Mouse (Mus musculus) MEL (cell line): ENCODE data around the gene Frem3. TPM values are rescaled to one million over a fixed set of nuclear protein-coding genes. Genes with fewer than 3 reads are reported as not detected.

ENCODE experiments used
- DNase-seq: peaks from one replicate; pipeline ENCODE4 v3.0.0; 2011; ENCODE audit warnings: low read depth, low spot score
- H3K27ac ChIP-seq: 2 replicates; pipeline ENCODE4 v1.5.1; 2012; ENCODE audit warnings: low read depth, mild to moderate bottlenecking, control low read depth, low read length, moderate library complexity; ENCODE audit not compliant: control insufficient read depth
- H3K27me3 ChIP-seq, 2 experiments: fragments of 150-350 bp in 1 of 2; sonication (generic) in 1 of 2; 2 replicates each; pipeline ENCODE4 v1.6.1; 2012; ENCODE audit warnings: low read length in 2 of 2, mild to moderate bottlenecking in 2 of 2, improper control_type of control experiment in 1 of 2, moderate library complexity in 1 of 2; ENCODE audit not compliant: insufficient read depth in 2 of 2, control insufficient read depth in 1 of 2
- H3K36me3 ChIP-seq, 2 experiments: 2 replicates each; pipeline ENCODE4 v1.6.1; 2012 to 2014; ENCODE audit warnings: low read length in 2 of 2, improper control_type of control experiment in 1 of 2, inconsistent platforms in 1 of 2, mild to moderate bottlenecking in 1 of 2; ENCODE audit not compliant: insufficient read depth in 2 of 2, control insufficient read depth in 1 of 2
- H3K4me1 ChIP-seq, 2 experiments: fragments of 150-350 bp in 1 of 2; sonication (generic) in 1 of 2; 2 replicates each; pipeline ENCODE4 v1.6.1; 2012; ENCODE audit warnings: low read length in 2 of 2, improper control_type of control experiment in 1 of 2, mild to moderate bottlenecking in 1 of 2; ENCODE audit not compliant: insufficient read depth in 2 of 2, control insufficient read depth in 1 of 2
- H3K4me3 ChIP-seq, 2 experiments: fragments of 150-350 bp in 1 of 2; sonication (generic) in 1 of 2; 2 replicates each; pipeline ENCODE4 v1.5.1; 2012; ENCODE audit warnings: low read depth in 2 of 2, low read length in 2 of 2, mild to moderate bottlenecking in 2 of 2, moderate library complexity in 2 of 2, control low read depth in 1 of 2, improper control_type of control experiment in 1 of 2; ENCODE audit not compliant: control insufficient read depth in 1 of 2, insufficient read depth in 1 of 2
- H3K79me2 ChIP-seq: 2 replicates; pipeline ENCODE4 v1.6.1; 2012; ENCODE audit warnings: mild to moderate bottlenecking, low read length, moderate library complexity; ENCODE audit not compliant: control insufficient read depth, poor library complexity, insufficient read depth
- H3K9ac ChIP-seq: 2 replicates; pipeline ENCODE4 v1.6.1; 2012; ENCODE audit warnings: low read depth, mild to moderate bottlenecking, control low read depth, low read length, moderate library complexity; ENCODE audit not compliant: control insufficient read depth, poor library complexity, severe bottlenecking
- H3K9me3 ChIP-seq: fragments of 150-350 bp; sonication (generic); replicated peaks from 2 replicates; pipeline ENCODE4 v1.6.1; 2012; ENCODE audit warnings: mild to moderate bottlenecking, low read length, improper control_type of control experiment, moderate library complexity; ENCODE audit not compliant: insufficient read depth
- CHD2 ChIP-seq: IDR thresholded peaks from 2 replicates; pipeline ENCODE4 v1.6.1; 2011; ENCODE audit warnings: low read length, improper control_type of control experiment
- CTCF ChIP-seq, 3 experiments: IDR thresholded peaks in 2 of 3; conservative IDR thresholded peaks in 1 of 3; 2 replicates each; pipeline ENCODE4 v1.5.1; 2011 to 2012; ENCODE audit warnings: low read length in 3 of 3, low read depth in 2 of 3, mild to moderate bottlenecking in 2 of 3, improper control_type of control experiment in 1 of 3, inconsistent platforms in 1 of 3, mixed read lengths in 1 of 3, moderate library complexity in 1 of 3; ENCODE audit not compliant: control insufficient read depth in 1 of 3, insufficient read depth in 1 of 3, poor library complexity in 1 of 3, severe bottlenecking in 1 of 3
- E2F4 ChIP-seq: IDR thresholded peaks from 2 replicates; pipeline ENCODE4 v1.6.1; 2011; ENCODE audit warnings: low read depth, low read length, improper control_type of control experiment, borderline replicate concordance
- ELF1 ChIP-seq: IDR thresholded peaks from 2 replicates; pipeline ENCODE4 v1.6.1; 2014; ENCODE audit warnings: low read depth, mild to moderate bottlenecking, inconsistent platforms, low read length, improper control_type of control experiment, moderate library complexity
- GABPA ChIP-seq: IDR thresholded peaks from 2 replicates; pipeline ENCODE4 v1.6.1; 2012; ENCODE audit warnings: low read depth, mild to moderate bottlenecking, inconsistent platforms, low read length, improper control_type of control experiment, moderate library complexity
- HCFC1 ChIP-seq: IDR thresholded peaks from 2 replicates; pipeline ENCODE4 v1.6.1; 2012; ENCODE audit warnings: low read depth, mild to moderate bottlenecking, inconsistent platforms, low read length, improper control_type of control experiment, moderate library complexity
- JUND ChIP-seq: IDR thresholded peaks from 2 replicates; pipeline ENCODE4 v1.6.1; 2011; ENCODE audit warnings: low read depth, mild to moderate bottlenecking, improper control_type of control experiment, low read length
- KAT2A ChIP-seq: conservative IDR thresholded peaks from 2 replicates; pipeline ENCODE4 v1.6.1; 2012; ENCODE audit warnings: low read depth, low read length, improper control_type of control experiment, inconsistent platforms
- MAX ChIP-seq: IDR thresholded peaks from 2 replicates; pipeline ENCODE4 v1.6.1; 2011; ENCODE audit warnings: low read length, improper control_type of control experiment
- MAZ ChIP-seq: IDR thresholded peaks from 2 replicates; pipeline ENCODE4 v1.6.1; 2012; ENCODE audit warnings: low read depth, mild to moderate bottlenecking, inconsistent platforms, low read length, improper control_type of control experiment
- MYB ChIP-seq: IDR thresholded peaks from 2 replicates; pipeline ENCODE4 v1.6.1; 2011; ENCODE audit warnings: mild to moderate bottlenecking, low read depth, low read length, improper control_type of control experiment
- MYC ChIP-seq: IDR thresholded peaks from 2 replicates; pipeline ENCODE4 v1.6.1; 2011; ENCODE audit warnings: low read depth, mild to moderate bottlenecking, low read length, improper control_type of control experiment, moderate library complexity
- NELFE ChIP-seq: IDR thresholded peaks from 2 replicates; pipeline ENCODE4 v1.6.1; 2011; ENCODE audit warnings: low read depth, low read length, improper control_type of control experiment
- POLR2AphosphoS5 ChIP-seq: IDR thresholded peaks from 2 replicates; pipeline ENCODE4 v1.6.1; 2012; ENCODE audit warnings: low read depth, borderline replicate concordance, mild to moderate bottlenecking, inconsistent platforms, low read length, moderate library complexity, mixed read lengths
- RAD21 ChIP-seq: IDR thresholded peaks from 2 replicates; pipeline ENCODE4 v1.6.1; 2011; ENCODE audit warnings: mild to moderate bottlenecking, low read depth, low read length, improper control_type of control experiment
- SMC3 ChIP-seq: IDR thresholded peaks from 2 replicates; pipeline ENCODE4 v1.6.1; 2011; ENCODE audit warnings: low read depth, low read length, improper control_type of control experiment
- TAL1 ChIP-seq: IDR thresholded peaks from 2 replicates; pipeline ENCODE4 v1.6.1; 2012; ENCODE audit warnings: mild to moderate bottlenecking, inconsistent platforms, low read length, moderate library complexity, mixed read lengths
- TBP ChIP-seq: IDR thresholded peaks from 2 replicates; pipeline ENCODE4 v1.8.0; 2011; ENCODE audit warnings: low read depth, low read length, improper control_type of control experiment
- UBTF ChIP-seq: IDR thresholded peaks from 2 replicates; pipeline ENCODE4 v1.6.1; 2012; ENCODE audit warnings: low read depth, mild to moderate bottlenecking, inconsistent platforms, low read length, improper control_type of control experiment, moderate library complexity, borderline replicate concordance; ENCODE audit not compliant: insufficient read depth
- USF1 ChIP-seq: IDR thresholded peaks from 2 replicates; pipeline ENCODE4 v1.6.1; 2014; ENCODE audit warnings: low read depth, mild to moderate bottlenecking, inconsistent platforms, low read length, improper control_type of control experiment, moderate library complexity
- USF2 ChIP-seq, 2 experiments: IDR thresholded peaks; 2 replicates each; pipeline ENCODE4 v1.6.1; 2011 to 2012; ENCODE audit warnings: improper control_type of control experiment in 2 of 2, low read length in 2 of 2, borderline replicate concordance in 1 of 2, inconsistent platforms in 1 of 2, low read depth in 1 of 2, mild to moderate bottlenecking in 1 of 2; ENCODE audit not compliant: insufficient read depth in 1 of 2
- ZC3H11A ChIP-seq: IDR thresholded peaks from 2 replicates; pipeline ENCODE4 v1.6.1; 2012; ENCODE audit warnings: low read depth, mild to moderate bottlenecking, inconsistent platforms, low read length, improper control_type of control experiment
- ZKSCAN1 ChIP-seq: IDR thresholded peaks from 2 replicates; pipeline ENCODE4 v1.6.1; 2012; ENCODE audit warnings: low read depth, mild to moderate bottlenecking, inconsistent platforms, low read length, improper control_type of control experiment, moderate library complexity
- ZMIZ1 ChIP-seq: IDR thresholded peaks from 2 replicates; pipeline ENCODE4 v1.6.1; 2012; ENCODE audit warnings: low read depth, mild to moderate bottlenecking, inconsistent platforms, low read length, improper control_type of control experiment, moderate library complexity
- ZNF384 ChIP-seq: IDR thresholded peaks from 2 replicates; pipeline ENCODE4 v1.6.1; 2012; ENCODE audit warnings: low read depth, mild to moderate bottlenecking, inconsistent platforms, low read length, improper control_type of control experiment
- polyA plus RNA-seq, 2 experiments: library from polyadenylated mRNA; stranded (reverse) in 1 of 2; unstranded in 1 of 2; fragments of >175 nt in 1 of 2; fragments of >200 nt in 1 of 2; gene quantifications; 2 replicates each; pipeline versions ENCODE4 v1.2.1 to v1.2.4; 2012; ENCODE audit warnings: low replicate concordance in 2 of 2, low read depth in 1 of 2; ENCODE audit not compliant: insufficient read length in 2 of 2, insufficient read depth in 1 of 2, missing spikeins in 1 of 2
- total RNA-seq: library from RNA; depleted of rRNA; stranded (reverse); fragments of 300-350 nt; gene quantifications from 2 replicates; pipeline ENCODE4 v1.2.3, GENCODE M21; 2012

Gene Frem3
- total and polyA plus RNA-seq, 3 experiments, result under 0.01 TPM; not detected in 2

GRCm38 (mm10) chr8:80601886-80602285 is 9.0 kb upstream of the Frem3 start:
- Histone ChIP-seq H3K4me1 (no peaks in the 10 kb centered on the region), H3K9ac (no peak overlapping the region), H3K27me3 (no peaks in the 10 kb centered on the region), H3K36me3 (no peaks in the 10 kb centered on the region), H3K27ac (no peak overlapping the region), H3K9me3 (no peaks in the 10 kb centered on the region), H3K79me2 (no peaks in the 10 kb centered on the region), H3K4me3 (no peak overlapping the region)
- TF ChIP-seq UBTF (no peak), MYB (no peak), MAX (no peak), E2F4 (no peak), CTCF (IDR thresholded peaks at IDR 0.05 in 2 of 3, conservative IDR thresholded peaks at IDR 0.05 in 1 of 3; ENCODE audit: control insufficient read depth in 1 of 3, insufficient read depth in 1 of 3, low read depth in 2 of 3, low read length in 3 of 3, poor library complexity in 1 of 3, severe bottlenecking in 1 of 3) (no peak), SMC3 (no peak), ELF1 (no peak), ZMIZ1 (no peak), KAT2A (no peak), GABPA (no peak), TAL1 (no peak), TBP (no peak), ZC3H11A (no peak)
- no peak for DNase-seq

- H3K9me3 ChIP-seq, result no peaks in the 10 kb centered on the region
- no peaks in the 10 kb centered on the region; a peak in 1 of 4 replicates for H3K27me3 ChIP-seq
- H3K4me3 ChIP-seq, result no peak overlapping the region
- H3K4me1 ChIP-seq, result no peaks in the 10 kb centered on the region
- no peaks in the 10 kb centered on the region for H3K36me3 ChIP-seq
- no peaks in the 10 kb centered on the region for H3K79me2 ChIP-seq
- H3K9ac ChIP-seq, result no peak overlapping the region
- no peak for DNase-seq
- no peak overlapping the region for H3K27ac ChIP-seq
- no peak for TF ChIP-seq NELFE
- TF ChIP-seq USF2 (IDR thresholded peaks at IDR 0.05; ENCODE audit: borderline replicate concordance in 1 of 2, insufficient read depth in 1 of 2, low read depth in 1 of 2, low read length in 2 of 2), result no peak
- TF ChIP-seq POLR2AphosphoS5, result no peak
Observed at GRCm38 (mm10) chr8:80607082-80607481, 3.8 kb upstream of the Frem3 start.

GRCm38 (mm10) chr8:80611441-80611751 is 516 bp downstream of the Frem3 start:
- no peak overlapping the region for H3K27ac ChIP-seq
- H3K4me1 ChIP-seq, result no peaks in the 10 kb centered on the region
- H3K36me3 ChIP-seq, result no peaks in the 10 kb centered on the region
- no peak overlapping the region for H3K4me3 ChIP-seq
- DNase-seq, result no peak
- no peaks in the 10 kb centered on the region; a peak in 1 of 4 replicates for H3K27me3 ChIP-seq
- H3K9me3 ChIP-seq, result no peaks in the 10 kb centered on the region
- H3K79me2 ChIP-seq, result no peaks in the 10 kb centered on the region
- H3K9ac ChIP-seq, result no peak overlapping the region
- TF ChIP-seq SMC3, result no peak
- TF ChIP-seq HCFC1, result no peak
- no peak for TF ChIP-seq USF1
- no peak for TF ChIP-seq RAD21
- TF ChIP-seq ZKSCAN1, result no peak
- TF ChIP-seq CHD2, result no peak
- TF ChIP-seq ELF1, result no peak
- TF ChIP-seq E2F4, result no peak
- TF ChIP-seq MYC, result no peak
- no peak for TF ChIP-seq TBP
- no peak for TF ChIP-seq GABPA
- no peak for TF ChIP-seq MYB
- TF ChIP-seq UBTF, result no peak
- TF ChIP-seq ZNF384, result no peak
- no peak for TF ChIP-seq MAZ
- TF ChIP-seq ZC3H11A, result no peak
- TF ChIP-seq JUND, result no peak
